Mouse (Mus musculus): ENCODE measurements around the gene D930020B18Rik.

DNA sequence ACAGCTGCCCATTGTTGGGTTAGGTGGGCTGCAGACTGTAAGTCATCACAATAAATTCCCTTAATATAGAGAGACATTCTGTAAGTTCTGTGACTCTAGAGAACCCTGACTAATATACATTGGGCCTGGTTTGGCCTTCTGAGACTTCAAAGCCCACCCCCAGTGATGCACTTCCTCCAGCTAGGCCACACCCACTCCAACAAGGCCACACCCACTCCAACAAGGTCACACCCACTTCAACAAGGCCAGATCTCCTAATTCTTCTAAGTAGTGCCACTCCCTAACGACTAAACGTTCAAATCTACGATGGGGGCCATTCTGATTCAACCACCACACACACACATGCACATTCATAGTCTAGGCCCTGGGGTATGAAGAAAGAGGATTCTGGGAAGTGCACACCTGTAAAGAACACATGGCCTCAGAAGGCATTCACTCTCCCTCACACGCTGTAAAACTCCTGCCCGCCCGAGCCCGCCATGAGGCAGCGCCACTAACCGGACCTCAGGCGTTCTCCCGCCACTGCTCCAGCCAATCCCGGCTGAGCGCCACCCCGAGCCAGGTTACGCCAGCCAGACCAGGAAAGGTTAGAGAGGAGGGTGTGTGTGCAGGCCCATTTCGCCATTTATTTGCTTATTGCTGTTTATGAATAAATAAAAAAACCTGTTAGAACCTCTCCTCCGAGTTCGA is 77.7 kb downstream of the D930020B18Rik start:
- TF ChIP-seq CTCF (IDR thresholded peaks at IDR 0.05; ENCODE audit: borderline replicate concordance, control insufficient read depth, extremely low read depth, insufficient read depth, low read length, poor library complexity) (no peak), POLR2A (IDR thresholded peaks at IDR 0.05; ENCODE audit: control insufficient read depth, extremely low read depth, insufficient read depth, low read length, poor library complexity) (no peak)

Measured in thymus, adult 2 months (tissue).